Mouse (Mus musculus) inflammation-experienced regulatory T-cells, adult 6 months (primary cell): ENCODE results near the gene Ccdc78. TPM values are rescaled to one million over a fixed set of nuclear protein-coding genes. Genes with fewer than 3 reads are reported as not detected.
"Not testable (repeated sequence)": the region's sequence is repeated elsewhere in the genome, so short reads cannot be mapped to it uniquely, and the experiment has no call there.

Experiments
- ATAC-seq: one replicate; pipeline ENCODE4 v1.8.0; 2017
- polyA plus RNA-seq, 3 experiments: library from polyadenylated mRNA; unstranded; fragments of 100-300 nt; shearing (Covaris generic); gene quantifications; one replicate each; pipeline ENCODE4 v1.2.1; 2017

Ccdc78 gene
- polyA plus RNA-seq, 3 experiments from 2014 or later, result 0.50 to 0.75 TPM; not detected in 1

DNA sequence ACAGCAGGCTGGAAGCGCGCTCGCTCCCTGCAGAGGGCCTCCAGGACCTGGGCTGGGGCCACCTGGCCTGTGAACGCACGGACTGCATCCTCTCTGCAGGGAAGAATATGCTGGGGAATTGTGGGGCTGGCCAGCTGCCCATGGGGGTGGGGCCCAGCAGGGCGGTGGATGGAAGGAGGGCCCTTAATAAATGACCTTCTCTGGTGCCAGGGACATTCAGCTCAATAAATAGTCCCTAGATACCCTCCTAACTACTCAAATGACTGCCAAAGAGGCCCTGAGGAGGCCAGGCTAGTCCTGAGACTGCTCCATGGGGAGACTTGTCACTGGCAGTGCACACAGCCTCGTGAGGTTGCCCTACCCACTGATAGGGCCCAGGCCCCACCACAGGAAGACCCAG lies 3.3 kb upstream of the Ccdc78 start:
- ATAC-seq, result no peak

DNA sequence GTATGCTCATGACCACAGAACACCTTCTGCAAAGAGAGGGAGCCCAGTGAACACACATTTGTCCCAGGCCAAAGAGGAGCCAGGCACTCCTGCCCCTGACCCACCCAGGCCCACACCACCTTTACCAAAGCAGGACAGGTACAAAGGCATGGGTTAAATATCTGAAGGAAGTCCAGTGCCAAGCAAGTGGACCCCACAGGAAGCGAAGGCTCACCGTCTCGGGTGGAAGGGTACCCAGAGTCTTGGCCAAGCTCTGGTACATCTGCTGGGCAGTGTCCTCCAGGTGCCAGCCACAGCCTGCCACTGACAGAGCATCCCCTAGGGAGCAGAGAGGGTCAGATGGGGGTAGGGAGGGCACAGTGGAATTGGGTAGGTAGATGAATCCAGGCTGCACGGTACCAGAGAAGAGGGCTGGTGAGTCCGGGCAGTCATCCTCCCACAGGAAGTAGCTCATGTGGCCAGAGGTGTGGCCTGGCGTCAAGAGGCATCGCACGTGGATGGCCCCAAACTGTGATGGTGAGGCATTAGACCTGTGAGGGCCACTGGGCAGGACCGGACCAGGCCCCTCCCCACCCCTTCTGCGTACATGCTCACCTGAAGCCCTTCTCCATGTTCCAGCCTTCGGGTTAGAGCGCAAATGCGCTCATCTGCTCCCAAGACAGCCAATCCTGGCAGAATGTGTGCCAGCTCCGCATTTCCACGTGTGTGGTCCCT lies 2.4 kb upstream of the Ccdc78 start:
- no peak for ATAC-seq

DNA sequence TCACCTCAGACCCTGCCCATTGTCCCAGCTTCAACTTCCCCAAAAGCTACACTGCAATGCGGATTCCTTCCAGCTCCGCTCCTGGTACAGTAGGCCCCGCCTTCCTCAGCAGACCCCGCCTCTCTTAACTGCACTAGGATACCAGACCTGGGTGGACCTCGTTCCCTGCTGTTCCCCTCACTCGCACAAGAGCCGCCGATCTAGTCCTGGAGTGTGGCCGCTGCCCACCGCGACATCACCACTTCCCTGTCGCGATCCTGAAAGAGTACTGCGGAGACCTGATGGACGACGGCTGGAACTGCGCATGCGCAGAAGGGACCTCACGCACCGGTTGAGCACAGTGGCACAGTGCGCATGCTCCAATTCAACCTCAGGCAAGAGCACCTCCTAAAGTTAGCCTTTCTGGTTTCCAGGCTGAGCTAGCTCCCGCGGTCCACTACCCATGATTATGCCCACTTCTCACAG lies 1.1 kb upstream of the Ccdc78 start, which contains the start of gene Haghl:
Haghl (minus strand) TSS at position 393 of the 465 bp plus-strand sequence.
- ATAC-seq, result peak; percentile 88

DNA sequence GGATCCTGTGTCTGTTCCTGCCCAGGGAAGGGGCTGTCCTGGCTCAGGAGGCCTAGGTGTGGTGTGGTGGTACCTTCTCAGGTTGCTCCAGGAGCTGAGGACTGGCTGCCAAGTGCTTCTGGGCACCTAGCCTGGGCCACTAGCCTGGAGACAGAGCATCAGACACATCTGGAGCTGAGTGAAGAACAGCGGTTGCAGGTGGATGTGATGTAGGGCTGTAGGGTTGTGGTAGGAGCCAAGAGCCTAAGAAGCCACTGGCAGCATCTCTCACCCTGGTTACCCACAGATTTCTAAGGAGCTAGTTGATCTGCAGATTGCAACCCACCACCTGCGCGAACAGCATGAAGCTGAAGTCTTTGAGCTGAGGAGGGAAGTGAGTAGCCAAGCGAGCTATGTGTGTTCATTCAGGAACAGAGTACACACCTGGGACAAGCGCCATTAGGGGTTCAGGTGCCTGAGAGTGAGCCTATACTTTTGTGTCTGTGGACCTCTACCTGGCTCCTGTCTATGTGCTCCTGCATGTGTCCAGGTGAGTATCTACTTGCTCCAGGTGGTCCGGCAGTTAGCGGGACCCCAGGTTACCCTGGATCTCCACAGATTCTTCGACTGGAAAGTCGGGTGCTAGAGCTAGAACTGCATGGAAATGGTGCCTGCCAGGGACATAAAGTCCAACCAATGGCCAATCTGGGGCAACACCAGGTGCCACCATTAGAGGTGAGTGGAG lies 563 bp downstream of the Ccdc78 start:
- ATAC-seq, result no peak

DNA sequence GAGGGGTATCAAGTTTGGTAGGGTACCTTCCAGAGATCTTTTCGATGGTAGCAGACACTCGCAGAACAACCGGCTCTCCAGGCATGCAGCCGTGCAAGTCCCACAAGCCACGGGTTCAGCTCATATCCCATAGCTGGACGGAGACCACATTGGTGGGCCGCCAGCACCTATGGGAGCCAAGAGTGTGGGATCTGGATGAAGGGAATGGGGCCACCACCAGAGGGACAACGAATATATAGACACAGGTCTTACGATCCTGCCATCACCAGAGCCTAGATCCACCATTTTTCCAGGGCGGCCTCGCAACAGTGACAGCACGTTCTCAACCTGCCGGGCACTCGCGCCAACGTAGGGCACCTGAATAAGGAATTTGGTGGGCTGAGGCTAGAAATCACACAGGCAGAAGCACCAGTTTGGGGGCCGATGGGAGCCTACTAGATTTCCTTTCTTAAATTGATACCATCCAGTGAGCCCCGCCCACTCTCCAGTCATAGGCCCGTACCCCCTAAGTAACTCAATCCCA lies 5.0 kb downstream of the Ccdc78 start:
- no peak for ATAC-seq

DNA sequence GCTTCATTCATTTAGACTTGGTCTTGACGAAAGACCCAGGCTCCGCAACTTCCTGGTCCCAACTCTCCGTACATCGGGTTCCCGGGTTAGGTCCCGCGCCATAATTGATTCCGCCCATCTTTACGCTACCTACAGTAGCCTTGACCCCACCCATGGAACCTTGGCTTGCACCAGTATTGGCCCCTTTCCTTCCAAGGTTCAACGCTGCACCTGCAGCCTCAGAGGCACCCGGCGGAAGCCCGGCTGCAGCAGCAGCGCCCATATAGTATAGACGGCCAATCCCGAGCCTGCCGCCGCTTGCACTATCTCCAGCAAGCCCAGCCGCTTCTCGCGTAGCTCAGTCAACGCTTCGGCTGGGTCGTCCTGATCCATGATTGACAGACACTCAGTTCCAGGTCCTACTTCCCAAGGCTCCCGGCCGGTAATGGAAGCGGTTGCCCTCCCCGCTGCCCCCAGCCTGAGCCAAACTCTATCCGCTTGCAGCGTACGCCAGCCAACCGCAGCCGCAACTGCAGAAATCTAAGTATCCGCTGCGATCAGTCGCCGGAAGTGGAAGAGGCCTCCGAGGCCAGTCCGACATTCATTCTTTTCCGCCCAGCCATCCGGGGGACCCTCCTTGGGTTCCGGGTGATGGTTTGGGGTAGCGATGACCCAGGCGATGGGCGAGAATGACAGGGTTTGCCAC lies 5.6 kb downstream of the Ccdc78 start:
- peak; percentile 63 for ATAC-seq

DNA sequence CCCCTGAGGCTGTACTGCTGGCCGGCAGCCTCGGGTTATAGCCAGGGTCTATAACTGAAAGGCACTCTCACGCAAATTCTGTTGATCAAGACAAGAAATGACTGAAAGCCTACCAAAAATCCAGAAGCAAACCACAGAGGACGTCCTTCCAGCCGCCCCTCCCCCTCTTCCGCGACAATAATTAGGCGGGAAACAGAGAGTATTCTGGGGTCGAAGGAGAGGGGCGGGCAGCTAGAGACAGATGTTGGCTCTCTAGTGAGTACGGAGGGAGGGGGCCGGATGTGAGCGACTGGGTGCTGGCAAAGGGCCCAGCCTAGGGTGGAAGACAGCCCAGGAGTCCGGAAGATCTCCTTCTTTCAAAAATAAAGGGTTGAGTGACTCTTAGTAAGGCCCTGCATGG lies 6.2 kb downstream of the Ccdc78 start, which contains the start of gene Fam173a:
Fam173a (minus strand) TSS at position 287 of the 400 bp plus-strand sequence.
- peak; percentile 86 for ATAC-seq

DNA sequence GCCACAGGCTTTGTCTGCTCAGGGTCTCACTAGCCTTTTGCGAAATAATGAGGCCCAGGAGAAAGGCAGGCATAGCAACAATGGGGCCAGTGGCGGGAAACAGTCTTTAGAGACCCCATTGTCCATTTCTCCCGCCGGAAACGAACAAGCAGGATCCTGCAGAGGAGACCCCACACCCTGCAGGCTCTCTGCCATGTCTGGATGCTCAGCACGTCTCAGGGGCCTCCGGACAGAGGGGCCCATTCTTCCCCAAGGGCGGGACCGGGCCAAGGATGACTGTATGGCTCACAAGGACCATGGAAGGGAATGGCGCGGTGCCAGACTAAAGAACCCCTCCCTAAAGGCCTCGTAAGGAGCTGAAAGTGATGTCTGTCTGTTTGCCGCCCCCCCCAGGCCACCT lies 7.8 kb downstream of the Ccdc78 start:
- no peak for ATAC-seq

DNA sequence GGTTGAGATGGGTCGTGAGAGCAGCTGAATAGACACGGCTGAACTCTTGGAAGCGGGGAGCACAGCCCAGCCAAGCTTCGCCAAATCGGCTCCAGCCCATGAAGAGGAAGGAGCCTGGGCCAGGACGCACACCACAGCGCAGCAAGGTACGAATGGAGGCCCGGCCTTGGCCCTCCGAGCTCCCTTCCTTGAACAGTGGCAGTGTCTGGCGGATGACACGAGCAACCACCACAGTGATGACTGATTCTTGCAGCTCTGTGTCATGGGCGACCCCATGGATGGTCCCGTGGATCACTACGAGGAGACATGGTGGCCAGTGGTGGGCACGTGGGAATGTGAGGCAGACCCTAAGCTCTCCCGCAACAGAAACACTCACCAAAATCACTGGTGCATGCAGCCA lies 8.6 kb downstream of the Ccdc78 start:
- ATAC-seq, result no peak

DNA sequence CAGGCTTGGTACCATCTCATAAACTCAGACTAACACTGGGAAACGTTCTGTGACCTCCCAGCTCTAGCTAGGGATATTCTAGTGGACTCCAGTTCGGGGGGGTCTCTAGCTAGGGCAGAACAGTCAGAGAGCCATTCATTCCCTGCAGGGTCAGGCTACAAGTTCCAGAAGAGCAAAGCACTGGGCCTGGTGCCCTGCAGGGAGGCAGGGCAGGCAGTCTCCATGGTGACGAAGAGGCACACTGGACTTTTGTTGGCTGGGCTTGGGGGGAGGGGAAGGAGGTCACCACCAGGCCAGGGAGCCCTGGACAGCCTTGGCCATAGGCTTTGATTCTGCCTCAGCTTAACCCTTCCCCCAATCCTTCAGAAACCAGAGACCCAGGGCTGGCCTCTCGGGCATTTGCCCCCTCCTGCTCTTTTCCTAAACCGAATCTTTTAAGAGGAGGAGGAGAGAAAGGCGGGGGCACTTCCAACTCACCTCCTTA lies 9.3 kb downstream of the Ccdc78 start, which contains the start of gene AC134908.4:
AC134908.4 (minus strand) TSS at position 51 of the 484 bp plus-strand sequence.
- ATAC-seq, result no peak

DNA sequence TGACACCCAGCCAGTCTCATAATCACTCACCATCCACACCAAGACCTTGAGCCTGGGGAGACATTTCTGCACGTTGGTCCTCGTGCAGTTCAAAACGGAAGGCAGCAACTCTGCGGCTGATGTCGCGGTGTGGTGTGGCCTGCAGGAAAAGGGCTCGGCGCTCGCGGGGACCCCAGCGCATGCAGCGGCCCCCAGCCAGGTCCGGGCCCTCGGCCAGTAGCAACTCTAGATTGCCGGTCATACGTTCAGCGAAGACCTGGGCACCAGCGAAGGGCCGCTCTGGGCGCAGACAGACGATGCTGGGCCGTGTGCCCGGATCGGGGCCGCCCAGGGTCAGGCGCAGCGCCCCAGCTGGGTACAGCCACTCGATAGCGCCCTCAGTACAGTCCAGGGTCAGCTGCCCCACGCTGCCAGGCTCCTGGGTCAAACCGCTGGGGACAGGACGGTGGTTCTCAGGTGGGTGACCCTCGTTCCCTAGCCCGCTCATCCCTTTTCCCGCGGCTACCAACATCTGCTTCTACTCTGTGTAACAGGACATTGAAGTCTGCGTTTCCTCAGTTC lies 9.9 kb downstream of the Ccdc78 start:
- ATAC-seq, result no peak

DNA sequence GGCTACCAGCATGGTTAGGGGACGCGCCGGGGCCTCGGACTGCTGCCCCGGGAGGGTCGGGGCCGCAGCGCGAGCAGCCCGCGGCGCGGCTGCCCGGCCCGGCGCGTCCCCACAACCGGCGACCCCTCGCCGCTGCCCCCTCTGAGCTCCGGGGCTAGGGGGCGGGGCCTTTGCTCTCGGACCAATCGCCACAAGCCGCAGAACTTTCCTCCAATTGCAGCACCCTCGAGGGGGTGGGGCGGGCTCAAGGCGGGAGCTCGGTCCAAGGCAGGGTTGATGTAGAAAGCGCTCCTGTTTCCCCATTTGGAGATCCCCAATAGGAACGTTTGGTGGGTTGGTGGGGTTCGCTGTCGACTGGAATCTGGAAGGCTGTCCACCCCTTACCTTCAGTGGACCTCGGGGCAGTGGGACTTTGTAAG lies 10.6 kb downstream of the Ccdc78 start, which contains the start of gene Metrn:
Metrn (minus strand) TSS at position 186 of the 419 bp plus-strand sequence.
- ATAC-seq, result peak; percentile 53

DNA sequence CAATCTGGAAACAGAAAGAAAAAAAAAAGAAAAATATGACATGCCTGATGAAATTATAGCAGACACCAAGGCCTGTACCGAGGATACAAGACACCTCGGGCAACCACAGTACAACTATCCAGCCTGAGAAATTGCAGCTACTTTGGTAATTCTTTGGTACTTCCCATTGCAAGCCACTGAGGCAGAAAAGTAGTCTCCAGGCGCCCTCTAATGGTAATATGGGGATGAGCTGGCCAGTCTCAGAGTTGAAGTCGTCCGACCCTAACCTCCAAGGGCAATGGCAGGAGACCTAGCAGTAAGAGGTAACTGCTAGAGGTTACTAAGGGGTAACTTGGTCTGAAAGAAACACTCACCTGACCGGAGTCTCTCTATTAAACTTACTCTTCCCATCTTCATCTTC lies 14.6 kb downstream of the Ccdc78 start:
- ATAC-seq, result peak; percentile 74

DNA sequence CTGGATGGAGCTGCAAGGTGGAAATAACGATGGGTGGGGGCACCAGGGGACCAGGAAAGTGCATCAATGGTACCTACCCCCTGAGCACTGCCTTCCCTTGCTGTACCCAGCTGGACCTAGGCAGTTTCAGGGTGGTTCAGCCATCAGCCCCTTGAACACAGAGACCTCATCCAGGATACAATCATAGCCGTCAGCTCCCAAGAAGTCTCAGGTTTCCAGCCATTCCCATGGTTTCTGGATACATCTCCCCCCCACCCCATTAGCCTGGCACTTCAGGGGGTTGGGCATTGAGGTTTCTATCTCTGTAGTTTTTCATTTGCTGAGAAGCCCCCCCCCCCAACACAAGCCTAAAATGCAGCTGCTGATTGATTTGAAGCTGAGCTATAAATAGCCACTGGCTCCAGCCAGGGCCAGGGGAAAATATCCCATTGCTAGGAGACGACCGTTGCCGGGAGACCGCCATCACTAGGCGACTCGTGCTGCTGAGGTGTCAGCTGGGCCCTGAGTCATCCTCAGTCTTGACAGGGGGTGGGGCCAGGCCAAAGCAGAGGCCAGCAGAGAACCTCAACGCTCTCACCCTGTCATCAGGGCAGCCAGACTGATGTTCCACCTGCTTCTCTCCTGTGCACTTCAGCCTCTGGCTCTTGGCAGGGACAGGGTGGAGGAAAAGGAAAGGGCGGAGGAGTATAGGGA lies 16.6 kb downstream of the Ccdc78 start:
- ATAC-seq, result no peak

DNA sequence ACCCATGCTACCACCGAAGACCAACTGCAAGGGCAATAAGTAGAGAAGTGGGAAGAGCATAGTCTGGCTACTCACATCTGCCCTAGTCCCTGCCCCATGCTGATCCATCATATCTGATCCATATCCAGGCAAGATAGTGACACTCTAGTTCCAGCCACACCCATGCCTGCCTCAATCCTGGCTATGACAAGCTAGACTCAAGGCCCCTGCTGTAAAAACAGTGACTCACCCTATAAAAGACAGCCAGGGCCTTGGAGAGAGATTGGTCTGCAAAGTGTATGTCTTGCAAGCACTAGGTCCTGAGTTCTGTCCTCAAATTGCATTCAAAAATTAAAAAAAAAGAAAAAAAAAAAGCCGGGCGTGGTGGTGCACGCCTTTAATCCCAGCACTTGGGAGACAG lies 20.1 kb downstream of the Ccdc78 start:
- ATAC-seq, result no peak

DNA sequence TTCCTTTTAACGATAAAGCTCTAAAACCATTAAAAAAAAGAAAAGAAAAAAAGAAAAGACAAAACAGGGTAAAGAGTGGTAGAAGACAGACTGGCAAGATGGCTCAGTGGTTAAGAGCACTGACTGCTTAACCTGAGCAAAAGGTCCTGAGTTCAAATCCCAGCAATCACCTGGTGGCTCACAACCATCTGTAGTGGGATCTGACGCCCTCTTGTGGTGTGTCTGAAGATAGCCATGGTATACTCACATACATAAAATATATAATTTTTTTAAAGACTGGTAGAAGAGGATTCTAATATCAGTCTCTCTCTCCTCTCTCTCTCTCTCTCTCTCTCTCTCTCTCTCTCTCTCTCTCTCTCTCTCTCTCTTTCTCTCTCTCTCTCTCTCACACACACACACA lies 21.1 kb downstream of the Ccdc78 start:
- ATAC-seq, result not testable (repeated sequence)

DNA sequence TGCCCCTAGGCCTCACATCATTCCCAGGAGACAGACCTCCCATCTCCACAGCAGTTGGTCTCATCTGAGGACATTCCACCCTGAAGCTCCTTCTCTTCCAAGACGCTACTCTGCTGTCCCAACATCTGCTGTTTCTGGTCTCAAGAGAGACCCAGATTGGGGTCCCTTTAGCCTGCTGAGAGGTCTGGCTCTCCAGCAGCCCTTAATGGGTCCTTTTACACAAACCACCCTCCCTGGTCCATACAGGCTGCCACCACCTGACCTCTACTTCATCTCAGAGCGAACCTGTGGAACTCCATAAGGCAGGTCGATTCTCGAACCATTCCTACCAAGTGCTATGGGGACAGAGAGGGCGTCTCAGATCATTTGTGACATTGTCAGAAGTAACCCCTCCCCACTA lies 21.6 kb downstream of the Ccdc78 start:
- ATAC-seq, result no peak

DNA sequence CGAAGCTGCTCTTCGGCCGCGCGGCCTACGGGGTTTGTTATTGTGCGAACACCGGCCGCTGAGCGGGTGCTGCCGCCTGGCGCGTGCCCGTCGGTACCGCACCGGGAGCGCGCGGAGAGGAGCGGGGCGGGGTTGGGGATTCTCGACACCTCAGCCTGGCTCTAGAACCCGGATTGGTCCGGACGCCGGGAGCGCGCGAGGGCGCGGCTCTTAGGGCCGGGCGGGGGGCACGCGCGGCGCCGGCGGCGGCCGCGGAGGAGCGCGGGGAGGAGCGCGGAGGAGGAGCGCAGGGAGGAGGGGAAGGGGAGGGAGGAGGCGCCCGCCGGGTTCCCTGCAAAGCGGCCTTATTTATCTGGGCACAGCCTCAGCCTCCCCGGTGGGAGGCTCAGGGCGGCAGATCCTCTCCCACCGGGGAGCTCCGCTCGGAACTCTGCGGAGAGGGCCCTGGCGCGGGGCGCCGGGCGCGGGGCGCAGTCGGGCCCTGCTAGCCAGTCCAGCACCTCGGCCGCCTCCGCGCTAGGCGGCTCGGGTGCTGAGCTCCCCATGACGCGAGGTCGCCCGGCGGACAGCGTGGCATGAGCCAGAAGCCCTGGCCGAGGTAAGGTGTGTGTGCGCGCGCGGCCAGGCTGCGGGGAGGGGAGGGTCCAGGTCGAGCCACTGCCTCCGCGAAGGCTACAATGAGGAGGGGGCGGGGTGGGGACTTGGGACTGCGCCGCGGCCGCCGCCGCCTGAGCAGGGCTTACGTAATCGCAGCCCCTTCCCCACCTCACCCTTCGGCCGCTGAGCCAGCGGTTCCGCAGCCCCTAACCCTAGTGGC lies 22.6 kb downstream of the Ccdc78 start, which contains the start of gene Fbxl16:
Fbxl16 (plus strand) TSS at position 297 of the 817 bp plus-strand sequence.
- ATAC-seq, result no peak

DNA sequence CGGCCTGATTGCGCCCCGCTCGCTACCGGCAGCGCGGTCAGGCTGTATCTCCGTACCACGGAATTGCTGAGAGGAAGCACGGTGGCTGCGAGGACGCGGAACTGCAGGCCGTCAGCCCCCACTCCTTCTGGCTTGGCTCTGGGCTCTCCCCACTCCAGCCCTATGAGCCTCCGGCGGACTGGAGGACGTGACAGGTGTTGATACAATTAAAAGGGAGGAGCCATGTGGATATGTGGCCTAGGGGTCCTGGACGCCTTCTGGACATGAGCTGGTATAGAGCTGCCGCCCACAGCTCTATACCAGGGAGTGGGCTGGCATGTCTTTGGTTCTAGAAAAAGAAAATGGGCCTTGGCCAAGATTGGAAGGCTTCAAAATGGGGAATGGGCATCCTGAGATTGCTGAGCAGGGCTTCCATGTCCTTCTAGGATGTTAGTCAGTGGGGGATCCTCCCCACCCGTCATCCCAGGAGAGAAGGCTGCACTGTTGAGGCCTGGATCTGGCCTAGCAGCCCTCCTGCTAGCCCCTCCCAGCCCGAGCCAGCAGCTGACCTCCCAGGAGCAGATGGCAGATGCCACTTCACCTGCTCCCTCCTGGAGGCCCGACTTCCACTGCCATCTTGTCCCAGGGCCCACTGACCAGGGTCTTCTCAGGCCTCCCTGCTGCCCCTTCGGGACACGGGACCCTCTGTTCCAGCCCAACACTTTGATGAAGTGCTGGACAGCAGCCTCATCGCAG lies 23.4 kb downstream of the Ccdc78 start:
- ATAC-seq, result no peak

DNA sequence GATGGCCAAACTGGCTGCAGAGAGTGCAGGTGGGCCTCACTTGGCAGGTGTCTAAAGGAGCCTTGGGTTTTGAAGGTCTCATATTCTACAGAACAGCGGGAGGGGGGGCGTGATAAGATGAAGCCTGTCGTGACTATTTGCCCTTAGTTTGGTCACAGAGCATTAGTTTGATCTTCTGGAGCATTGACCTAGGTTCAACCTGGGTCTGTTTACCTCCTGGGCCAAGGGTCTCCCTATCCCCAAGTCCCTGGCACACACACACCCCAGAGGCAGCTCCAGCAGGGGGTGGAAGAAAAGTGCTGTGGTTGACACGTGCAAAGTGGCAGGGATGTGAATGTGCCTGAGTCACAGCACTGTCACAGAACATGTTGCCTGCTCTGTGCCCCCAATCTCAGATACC lies 24.5 kb downstream of the Ccdc78 start:
- ATAC-seq, result no peak
